Mouse (Mus musculus): ENCODE measurements around the gene Hspa1b. TPM values are rescaled to one million over a fixed set of nuclear protein-coding genes. Genes with fewer than 3 reads are reported as not detected.
"Not testable (repeated sequence)": the region's sequence is repeated elsewhere in the genome, so short reads cannot be mapped to it uniquely, and the experiment has no call there.

Gene Hspa1b
- polyA plus RNA-seq, 1 experiment from 2014 or later, result 0.41 TPM

GRCm38 (mm10) chr17:34975581-34976492 lies 16.8 kb upstream of the Hspa1b start:
- Histone ChIP-seq H3K4me1 (replicated peaks; ENCODE audit: control insufficient read depth, insufficient read depth, low read length) (peaks cover 10% of the 10 kb centered on the region), H3K36me3 (ENCODE audit: control insufficient read depth, insufficient read depth, low read length) (no peaks in the 10 kb centered on the region), H3K4me2 (no peak overlapping the region), H3K9me3 (ENCODE audit: control insufficient read depth, low read length) (no peaks in the 10 kb centered on the region), H3K9ac (ENCODE audit: low read depth, low read length) (no peak overlapping the region), H3K4me3 (ENCODE audit: low read depth, low read length) (no peak overlapping the region), H3K27ac (ENCODE audit: low read depth, low read length) (no peak overlapping the region), H3K27me3 (replicated peaks; ENCODE audit: control insufficient read depth, insufficient read depth, low read length) (peaks cover 16% of the 10 kb centered on the region)
- DNase-seq (ENCODE audit: low spot score) (no peak), ATAC-seq (replicated peaks; ENCODE audit: low FRiP score) (no peak)
- WGBS, result 73% methylated on average over 3 of the region's 3 CpGs

GRCm38 (mm10) chr17:34972069-34972749 lies 13.2 kb upstream of the Hspa1b start, which contains the start of the genes Hspa1a and Hspa1l:
Gene Hspa1a (minus strand): TSS chr17:34972156.
Gene Hspa1l (plus strand): TSS chr17:34972703.
- DNase-seq (ENCODE audit: low spot score) (peak; percentile 71), ATAC-seq (replicated peaks; ENCODE audit: low FRiP score) (peak; percentile 94)
- H3K9me3 ChIP-seq (ENCODE audit: control insufficient read depth, low read length); H3K4me1 ChIP-seq (replicated peaks; ENCODE audit: control insufficient read depth, insufficient read depth, low read length); H3K27ac ChIP-seq (ENCODE audit: low read depth, low read length); H3K36me3 ChIP-seq (ENCODE audit: control insufficient read depth, insufficient read depth, low read length): not testable (repeated sequence)
- peak within 1 kb of the TSS; percentile 34; the same call in 1 of the 2 replicates for H3K9ac ChIP-seq (ENCODE audit: low read depth, low read length)
- H3K27me3 ChIP-seq (replicated peaks; ENCODE audit: control insufficient read depth, insufficient read depth, low read length), result peaks cover 40% of the 10 kb centered on the region
- 2% methylated on average over 25 of the region's 33 CpGs for WGBS
- H3K4me3 ChIP-seq (ENCODE audit: low read depth, low read length), result peak within 1 kb of the TSS; percentile 44
- peak within 1 kb of the TSS; percentile 87 for H3K4me2 ChIP-seq

- ATAC-seq (replicated peaks; ENCODE audit: low FRiP score); H3K9ac ChIP-seq (ENCODE audit: low read depth, low read length); H3K4me1 ChIP-seq (replicated peaks; ENCODE audit: control insufficient read depth, insufficient read depth, low read length); H3K9me3 ChIP-seq (ENCODE audit: control insufficient read depth, low read length); H3K36me3 ChIP-seq (ENCODE audit: control insufficient read depth, insufficient read depth, low read length); DNase-seq (ENCODE audit: low spot score); H3K27ac ChIP-seq (ENCODE audit: low read depth, low read length): not testable (repeated sequence)
- peaks cover 40% of the 10 kb centered on the region for H3K27me3 ChIP-seq (replicated peaks; ENCODE audit: control insufficient read depth, insufficient read depth, low read length)
- peak overlapping the region; percentile 44 for H3K4me3 ChIP-seq (ENCODE audit: low read depth, low read length)
- WGBS, result 4% methylated on average over 21 of the region's 43 CpGs
- peak overlapping the region; percentile 87 for H3K4me2 ChIP-seq
Measured at GRCm38 (mm10) chr17:34971694-34972068, 12.6 kb upstream of the Hspa1b start.

GRCm38 (mm10) chr17:34970850-34971249 lies 11.8 kb upstream of the Hspa1b start:
- DNase-seq (ENCODE audit: low spot score); H3K9ac ChIP-seq (ENCODE audit: low read depth, low read length); ATAC-seq (replicated peaks; ENCODE audit: low FRiP score); H3K4me2 ChIP-seq; H3K27ac ChIP-seq (ENCODE audit: low read depth, low read length); H3K9me3 ChIP-seq (ENCODE audit: control insufficient read depth, low read length); H3K36me3 ChIP-seq (ENCODE audit: control insufficient read depth, insufficient read depth, low read length); H3K4me3 ChIP-seq (ENCODE audit: low read depth, low read length); H3K4me1 ChIP-seq (replicated peaks; ENCODE audit: control insufficient read depth, insufficient read depth, low read length): not testable (repeated sequence)
- 29% methylated on average over 24 of the region's 37 CpGs for WGBS
- H3K27me3 ChIP-seq (replicated peaks; ENCODE audit: control insufficient read depth, insufficient read depth, low read length), result peaks cover 40% of the 10 kb centered on the region

GRCm38 (mm10) chr17:34969822-34970221 lies 10.8 kb upstream of the Hspa1b start, which contains the start of gene Gm20481:
Gene Gm20481 (plus strand): TSS chr17:34969912.
- not testable (repeated sequence) for H3K4me3 ChIP-seq (ENCODE audit: low read depth, low read length); H3K9me3 ChIP-seq (ENCODE audit: control insufficient read depth, low read length); ATAC-seq (replicated peaks; ENCODE audit: low FRiP score); H3K36me3 ChIP-seq (ENCODE audit: control insufficient read depth, insufficient read depth, low read length); DNase-seq (ENCODE audit: low spot score); H3K4me1 ChIP-seq (replicated peaks; ENCODE audit: control insufficient read depth, insufficient read depth, low read length); H3K4me2 ChIP-seq; H3K9ac ChIP-seq (ENCODE audit: low read depth, low read length); H3K27ac ChIP-seq (ENCODE audit: low read depth, low read length)
- peaks cover 40% of the 10 kb centered on the region for H3K27me3 ChIP-seq (replicated peaks; ENCODE audit: control insufficient read depth, insufficient read depth, low read length)
- 65% methylated on average over 7 of the region's 11 CpGs for WGBS

- DNase-seq (ENCODE audit: low spot score) (no peak), ATAC-seq (replicated peaks; ENCODE audit: low FRiP score) (no peak)
- no peak overlapping the region for H3K27ac ChIP-seq (ENCODE audit: low read depth, low read length)
- H3K4me3 ChIP-seq (ENCODE audit: low read depth, low read length), result no peak overlapping the region
- H3K4me2 ChIP-seq, result no peak overlapping the region
- H3K9me3 ChIP-seq (ENCODE audit: control insufficient read depth, low read length), result no peaks in the 10 kb centered on the region
- peaks cover 34% of the 10 kb centered on the region for H3K27me3 ChIP-seq (replicated peaks; ENCODE audit: control insufficient read depth, insufficient read depth, low read length)
- H3K36me3 ChIP-seq (ENCODE audit: control insufficient read depth, insufficient read depth, low read length), result no peaks in the 10 kb centered on the region
- H3K9ac ChIP-seq (ENCODE audit: low read depth, low read length), result no peak overlapping the region
- H3K4me1 ChIP-seq (replicated peaks; ENCODE audit: control insufficient read depth, insufficient read depth, low read length), result no peaks in the 10 kb centered on the region
- WGBS, result 49% methylated on average over 5 of the region's 5 CpGs
Measured at GRCm38 (mm10) chr17:34965627-34966026, 6.6 kb upstream of the Hspa1b start.

- 21% methylated on average over 1 of the region's 1 CpGs for whole genome bisulfite sequencing
- Histone ChIP-seq H3K27ac (ENCODE audit: low read depth, low read length) (no peak overlapping the region), H3K4me2 (no peak overlapping the region), H3K9me3 (ENCODE audit: control insufficient read depth, low read length) (no peaks in the 10 kb centered on the region), H3K4me1 (replicated peaks; ENCODE audit: control insufficient read depth, insufficient read depth, low read length) (peaks cover 8% of the 10 kb centered on the region), H3K4me3 (ENCODE audit: low read depth, low read length) (no peak overlapping the region), H3K9ac (ENCODE audit: low read depth, low read length) (no peak overlapping the region), H3K36me3 (ENCODE audit: control insufficient read depth, insufficient read depth, low read length) (no peaks in the 10 kb centered on the region), H3K27me3 (replicated peaks; ENCODE audit: control insufficient read depth, insufficient read depth, low read length) (peaks cover 30% of the 10 kb centered on the region)
- DNase-seq (ENCODE audit: low spot score) (no peak), ATAC-seq (replicated peaks; ENCODE audit: low FRiP score) (no peak)
Measured at GRCm38 (mm10) chr17:34964640-34965049, 5.6 kb upstream of the Hspa1b start.

- peaks cover 12% of the 10 kb centered on the region for H3K27me3 ChIP-seq (replicated peaks; ENCODE audit: control insufficient read depth, insufficient read depth, low read length)
Measured at GRCm38 (mm10) chr17:34962841-34963240, 3.8 kb upstream of the Hspa1b start.

More at GRCm38 (mm10) chr17:34962841-34963240, 3.8 kb upstream of the Hspa1b start:
- Histone ChIP-seq H3K9me3 (ENCODE audit: control insufficient read depth, low read length) (no peaks in the 10 kb centered on the region), H3K4me1 (replicated peaks; ENCODE audit: control insufficient read depth, insufficient read depth, low read length) (peaks cover 11% of the 10 kb centered on the region), H3K4me3 (ENCODE audit: low read depth, low read length) (no peak overlapping the region), H3K9ac (ENCODE audit: low read depth, low read length) (no peak overlapping the region), H3K36me3 (ENCODE audit: control insufficient read depth, insufficient read depth, low read length) (no peaks in the 10 kb centered on the region), H3K4me2 (no peak overlapping the region), H3K27ac (ENCODE audit: low read depth, low read length) (no peak overlapping the region)
- no peak for DNase-seq (ENCODE audit: low spot score)
- WGBS, result 62% methylated on average over 1 of the region's 1 CpGs
- ATAC-seq (replicated peaks; ENCODE audit: low FRiP score), result no peak
